Mouse (Mus musculus) left cerebral cortex, postnatal 25 days (tissue): Measurements from ENCODE around the gene Mthfr. TPM values are rescaled to one million over a fixed set of nuclear protein-coding genes. Genes with fewer than 3 reads are reported as not detected.
"Not testable (repeated sequence)": the region's sequence is repeated elsewhere in the genome, so short reads cannot be mapped to it uniquely, and the experiment has no call there.

ENCODE experiments used
- DNase-seq, 2 experiments: peaks; one replicate each; pipeline ENCODE4 v3.0.0; 2022; ENCODE audit warnings: low spot score in 2 of 2, mixed read lengths in 1 of 2
- intact Hi-C: fragments of 180-260 bp; cut with DNase I; formaldehyde crosslinking; loops from one replicate; pipeline ENCODE4 v1.15.1; 2025
- total RNA-seq, 2 experiments: library from RNA; stranded (reverse); gene quantifications; 2 replicates each; pipeline ENCODE4 v1.2.3; 2021

Mthfr gene
- total RNA-seq, 2 experiments from 2014 or later = 27.1 to 30.5 TPM

DNA sequence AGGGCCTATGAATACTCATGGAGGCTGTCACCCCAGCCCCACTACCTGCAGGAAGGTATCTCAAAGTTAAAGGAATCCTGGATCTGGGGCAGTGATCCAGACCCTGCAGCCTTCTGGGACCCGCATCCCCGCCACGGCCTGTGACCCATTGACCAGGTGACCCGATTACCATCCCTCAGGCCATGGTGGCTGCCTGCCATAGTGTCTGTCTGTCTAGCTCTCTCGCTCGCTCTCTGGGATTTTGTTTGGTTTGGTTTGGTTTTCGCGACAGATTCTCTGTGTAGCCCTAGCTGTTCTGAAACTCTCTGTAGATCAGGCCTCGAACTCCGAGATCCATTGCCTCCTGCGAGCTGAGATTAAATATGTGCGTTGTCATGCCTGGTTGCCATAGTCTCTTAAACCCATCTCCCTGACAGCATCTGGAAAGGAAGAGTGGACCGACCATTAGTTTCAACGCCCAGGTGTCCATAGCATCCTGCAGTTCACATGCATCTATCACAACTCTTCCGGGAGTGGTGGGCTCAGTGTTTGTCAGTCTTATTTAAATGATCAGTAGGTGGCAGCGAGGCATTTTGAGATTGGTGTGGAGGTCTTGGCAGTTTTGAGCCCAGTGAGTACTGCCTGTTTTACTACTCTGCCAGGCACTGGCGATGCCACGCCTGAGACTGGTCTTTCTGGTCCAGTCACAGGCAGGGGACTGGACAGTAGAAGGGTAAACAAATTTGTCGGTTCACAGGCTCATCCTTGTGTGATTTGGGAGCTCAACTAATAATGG is 564 bp downstream of the Mthfr start:
- DNase-seq = peak in 1 of 2 experiments; percentile 26
- intact Hi-C loops = no loop called here

DNA sequence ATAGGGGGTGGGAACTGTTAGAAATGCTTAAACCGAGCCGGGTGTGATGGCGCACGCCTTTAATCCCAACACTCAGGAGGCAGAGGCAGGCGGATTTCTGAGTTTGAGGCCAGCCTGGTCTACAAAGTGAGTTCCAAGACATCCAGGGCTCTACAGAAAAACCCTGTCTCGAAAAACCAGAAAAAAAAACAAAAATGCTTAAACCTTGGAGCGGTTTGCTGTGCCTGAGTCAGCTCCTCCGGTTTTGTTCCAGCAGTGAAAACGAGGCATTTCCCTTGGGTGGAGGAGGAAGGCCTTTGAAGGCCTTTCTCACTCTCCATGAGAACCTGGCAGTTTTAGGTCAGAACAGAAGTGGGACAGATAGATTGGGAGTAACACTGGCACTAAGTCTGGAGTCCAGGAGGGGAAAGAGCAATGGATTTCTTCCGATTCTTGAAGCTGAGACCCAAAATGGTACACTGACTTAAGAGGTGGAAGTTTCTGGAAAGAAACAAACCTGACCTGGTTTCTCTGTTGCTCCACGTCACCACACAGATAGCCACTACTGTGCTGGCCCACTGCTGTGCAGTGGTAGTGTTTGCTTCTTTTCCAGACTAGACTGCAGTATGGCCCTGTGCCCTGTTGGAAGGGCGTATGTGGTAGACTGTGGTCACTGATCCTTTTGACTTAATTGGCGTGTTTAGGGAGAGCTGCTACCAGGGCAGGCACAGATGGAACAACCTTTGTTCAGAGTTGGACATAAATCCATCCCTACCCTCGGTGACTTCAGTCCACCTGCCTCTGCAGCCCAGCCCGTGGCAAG is 1.4 kb downstream of the Mthfr start:
- peak in 1 of 2 experiments; percentile 34 for DNase-seq
- intact Hi-C loops = no loop called here

GRCm38 (mm10) chr4:148040933-148041610 is 2.2 kb downstream of the Mthfr start:
- peak; percentile 40 to 52 for DNase-seq
- intact Hi-C loops = no loop called here

DNA sequence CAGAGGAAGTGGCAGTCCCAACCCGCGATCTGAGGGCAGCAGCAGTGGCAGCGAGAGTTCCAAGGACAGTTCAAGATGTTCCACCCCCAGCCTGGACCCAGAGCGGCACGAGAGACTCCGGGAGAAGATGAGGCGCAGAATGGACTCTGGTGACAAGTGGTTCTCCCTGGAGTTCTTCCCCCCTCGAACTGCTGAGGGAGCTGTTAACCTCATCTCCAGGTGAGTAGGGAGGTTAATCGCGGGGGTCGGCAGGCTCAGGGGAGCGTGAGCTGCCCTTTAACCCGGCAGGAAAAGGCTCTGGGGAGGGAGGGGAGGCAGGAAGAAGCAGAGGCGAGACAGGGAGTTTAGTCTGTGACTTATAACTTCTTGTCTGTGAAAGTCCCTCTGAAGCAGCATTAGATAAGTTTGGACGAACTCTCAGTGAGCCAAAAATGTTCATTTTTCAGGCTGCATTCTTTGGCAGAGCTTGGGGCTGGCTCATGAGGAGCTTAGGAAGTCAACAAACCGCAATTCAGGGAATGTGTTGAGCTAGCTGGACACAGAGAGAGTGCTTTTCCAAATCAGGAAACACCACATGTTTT is 2.8 kb downstream of the Mthfr start:
- intact Hi-C loops = loop anchor here (1.0 kb wide), 1 partner anchor 12 kb away; no protein-coding TSS in a partner anchor
- peak in 1 of 2 experiments; percentile 75 for DNase-seq

DNA sequence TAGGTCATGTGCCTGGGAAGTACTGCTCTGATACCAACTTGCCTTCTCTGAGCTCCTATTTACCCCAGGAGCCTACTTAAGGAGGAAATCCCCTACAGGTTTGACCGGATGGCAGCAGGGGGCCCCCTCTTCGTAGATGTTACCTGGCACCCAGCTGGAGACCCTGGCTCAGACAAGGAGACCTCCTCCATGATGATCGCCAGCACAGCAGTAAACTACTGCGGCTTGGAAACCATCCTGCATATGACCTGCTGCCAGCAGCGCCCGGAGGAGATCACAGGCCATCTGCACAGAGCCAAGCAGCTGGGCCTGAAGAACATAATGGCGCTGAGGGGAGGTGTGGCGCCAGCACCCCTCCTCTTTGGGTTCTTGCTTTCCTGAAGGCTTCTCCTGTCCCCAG is 4.5 kb downstream of the Mthfr start:
- intact Hi-C loops, DNase-seq: not testable (repeated sequence)

DNA sequence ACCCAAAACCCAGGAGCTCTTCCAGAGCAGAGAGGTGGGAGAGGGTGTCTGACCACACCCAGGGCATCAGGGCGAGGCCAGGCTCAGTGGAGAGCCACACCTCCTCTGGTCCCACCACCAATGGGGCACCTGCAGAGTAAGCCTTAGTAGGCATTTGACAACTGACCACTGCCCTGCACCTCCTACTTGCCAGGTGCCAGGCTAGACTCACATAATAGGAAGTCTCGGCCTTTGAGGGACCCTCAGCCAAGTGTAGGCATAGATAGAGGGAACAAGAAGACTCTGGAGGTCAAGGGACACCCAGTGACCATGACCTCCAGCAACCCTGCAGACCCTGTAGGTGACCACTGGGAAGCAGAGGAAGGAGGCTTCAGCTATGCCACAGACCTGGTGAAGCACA is 5.2 kb downstream of the Mthfr start:
- intact Hi-C loops = no loop called here
- DNase-seq = no peak

- intact Hi-C loops = no loop called here
- DNase-seq = no peak
These were observed 7.7 kb downstream of the Mthfr start for GRCm38 (mm10) chr4:148046450-148047031.

DNA sequence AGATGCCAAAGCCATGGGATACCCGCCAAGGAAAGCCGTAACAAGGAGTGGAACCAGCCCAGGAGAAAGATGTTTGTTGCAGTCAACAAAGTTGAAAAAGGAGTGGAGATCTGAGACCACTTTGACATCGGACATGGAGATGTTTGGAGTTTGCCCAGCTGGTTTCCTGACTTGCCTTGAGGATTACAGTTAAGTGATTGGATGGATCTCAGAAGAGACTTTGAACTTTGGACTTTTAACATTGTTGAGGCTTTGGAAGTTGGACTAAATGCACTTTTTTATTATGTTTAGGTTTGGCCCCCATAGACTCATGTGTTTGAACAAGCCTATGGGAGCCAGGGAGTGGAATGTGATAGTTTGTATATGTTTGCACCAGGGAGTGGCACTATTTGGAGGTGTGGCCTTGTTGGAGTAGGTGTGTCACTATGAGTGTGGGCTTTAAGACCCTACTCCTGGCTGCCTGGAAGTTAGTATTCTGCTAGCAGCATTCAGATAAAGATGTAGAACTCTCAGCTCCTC is 11.6 kb downstream of the Mthfr start:
- DNase-seq, intact Hi-C loops: not testable (repeated sequence)

DNA sequence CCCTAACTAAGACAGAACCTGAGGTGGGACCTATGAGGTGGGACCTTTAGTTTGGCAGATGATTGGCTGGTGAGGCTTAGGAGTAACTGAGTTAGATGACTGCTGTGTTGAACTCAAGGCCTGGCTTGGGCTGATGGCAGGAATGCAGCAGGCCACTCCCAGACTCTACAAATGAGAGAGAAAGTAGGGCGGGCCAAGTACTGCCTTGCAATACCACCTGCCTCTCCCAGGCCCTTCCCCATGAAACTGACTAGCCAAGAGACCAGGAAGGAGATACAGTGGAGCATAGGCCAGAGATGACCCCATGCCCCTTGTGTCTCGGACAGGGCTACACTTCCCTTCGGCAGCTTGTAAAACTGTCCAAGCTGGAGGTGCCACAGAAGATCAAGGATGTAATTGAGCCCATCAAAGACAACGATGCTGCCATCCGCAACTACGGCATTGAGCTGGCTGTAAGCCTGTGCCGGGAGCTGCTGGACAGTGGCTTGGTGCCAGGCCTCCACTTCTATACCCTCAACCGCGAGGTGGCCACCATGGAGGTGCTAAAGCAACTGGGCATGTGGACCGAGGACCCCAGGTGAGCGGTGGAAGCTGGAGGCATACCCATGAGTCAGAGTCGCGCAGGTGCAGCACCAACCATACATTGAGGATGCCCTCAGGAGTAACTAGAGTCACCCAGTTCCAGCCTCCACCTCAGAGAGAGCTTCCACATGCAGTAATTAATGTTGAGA is 12.3 kb downstream of the Mthfr start:
- DNase-seq = no peak
- intact Hi-C loops = no loop called here

DNA sequence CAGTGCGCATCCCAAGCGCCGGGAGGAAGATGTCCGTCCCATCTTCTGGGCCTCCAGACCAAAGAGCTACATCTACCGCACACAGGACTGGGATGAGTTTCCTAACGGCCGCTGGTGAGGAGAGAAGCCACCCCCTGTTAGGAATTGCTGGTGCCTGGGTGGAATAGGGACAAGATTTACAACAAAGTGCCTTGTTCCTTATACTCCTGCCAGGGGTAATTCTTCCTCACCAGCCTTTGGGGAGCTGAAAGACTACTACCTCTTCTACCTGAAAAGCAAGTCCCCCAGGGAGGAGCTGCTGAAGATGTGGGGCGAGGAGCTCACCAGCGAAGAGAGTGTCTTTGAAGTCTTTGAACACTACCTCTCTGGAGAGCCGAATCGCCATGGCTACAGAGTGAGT is 13.0 kb downstream of the Mthfr start:
- intact Hi-C loops = no loop called here
- DNase-seq = no peak

GRCm38 (mm10) chr4:148052976-148053375 is 14.1 kb downstream of the Mthfr start:
- intact Hi-C loops = loop anchor here (1.0 kb wide), 1 partner anchor 11 kb away; no protein-coding TSS in a partner anchor
- no peak for DNase-seq

- intact Hi-C loops = loop anchor here (1.0 kb wide), 1 partner anchor 11 kb away; no protein-coding TSS in a partner anchor
These were observed 14.6 kb downstream of the Mthfr start for GRCm38 (mm10) chr4:148053417-148053920.

DNA sequence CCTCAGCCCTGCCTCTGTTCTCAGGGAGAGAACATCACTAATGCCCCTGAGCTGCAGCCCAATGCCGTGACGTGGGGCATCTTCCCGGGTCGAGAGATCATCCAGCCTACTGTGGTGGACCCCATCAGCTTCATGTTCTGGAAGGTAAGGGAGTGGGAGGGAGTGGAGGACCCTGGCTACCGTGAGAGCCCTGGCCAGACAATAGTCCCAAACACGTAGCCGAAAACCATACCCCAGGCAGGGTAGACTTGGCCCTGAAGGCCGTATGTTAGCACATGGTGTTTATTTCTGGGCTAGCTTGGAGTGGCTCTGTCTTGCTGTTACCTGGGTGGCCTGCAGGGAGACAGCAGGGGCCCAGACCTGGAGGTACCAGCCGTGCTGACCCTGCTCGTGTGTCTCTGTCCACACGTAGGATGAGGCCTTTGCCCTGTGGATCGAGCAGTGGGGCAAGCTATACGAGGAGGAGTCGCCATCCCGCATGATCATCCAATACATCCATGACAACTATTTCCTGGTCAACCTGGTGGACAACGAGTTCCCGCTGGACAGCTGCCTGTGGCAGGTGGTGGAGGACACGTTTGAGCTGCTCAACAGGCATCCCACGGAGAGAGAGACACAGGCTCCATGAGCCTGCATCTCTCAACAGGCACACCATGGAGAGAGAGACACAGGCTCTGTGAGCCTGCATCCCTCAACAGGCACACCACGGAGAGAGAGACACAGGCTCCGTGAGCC is 16.3 kb downstream of the Mthfr start:
- intact Hi-C loops = no loop called here
- DNase-seq = no peak

More at GRCm38 (mm10) chr4:148053417-148053920, 14.6 kb downstream of the Mthfr start:
- peak; percentile 69 to 95 for DNase-seq

DNA sequence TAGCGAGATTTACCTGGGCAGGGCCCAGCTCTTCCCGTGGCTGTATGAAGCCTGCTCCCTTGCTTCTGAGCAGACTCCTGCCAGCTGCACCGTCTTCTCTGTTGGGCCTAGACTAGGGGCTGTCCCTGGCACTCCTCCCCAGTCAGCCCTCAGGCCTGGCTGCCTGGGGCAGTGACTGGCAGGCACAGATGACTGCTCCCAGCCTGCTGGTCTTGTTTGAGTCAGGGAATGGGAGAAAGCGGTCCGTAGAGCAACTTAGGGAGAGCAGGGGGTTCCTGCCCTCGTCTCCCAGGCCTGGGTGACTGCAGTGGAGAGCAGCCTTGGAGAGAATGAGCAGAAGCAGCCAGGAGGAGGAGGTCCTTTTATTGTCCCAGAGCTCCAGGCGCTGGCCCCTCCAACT is 17.4 kb downstream of the Mthfr start:
- intact Hi-C loops = no loop called here
- DNase-seq = no peak

- DNase-seq = no peak
- intact Hi-C loops = no loop called here
These were observed 17.9 kb downstream of the Mthfr start for GRCm38 (mm10) chr4:148056801-148057200.

GRCm38 (mm10) chr4:148057661-148058209 is 18.9 kb downstream of the Mthfr start:
- intact Hi-C loops = no loop called here
- no peak for DNase-seq

DNA sequence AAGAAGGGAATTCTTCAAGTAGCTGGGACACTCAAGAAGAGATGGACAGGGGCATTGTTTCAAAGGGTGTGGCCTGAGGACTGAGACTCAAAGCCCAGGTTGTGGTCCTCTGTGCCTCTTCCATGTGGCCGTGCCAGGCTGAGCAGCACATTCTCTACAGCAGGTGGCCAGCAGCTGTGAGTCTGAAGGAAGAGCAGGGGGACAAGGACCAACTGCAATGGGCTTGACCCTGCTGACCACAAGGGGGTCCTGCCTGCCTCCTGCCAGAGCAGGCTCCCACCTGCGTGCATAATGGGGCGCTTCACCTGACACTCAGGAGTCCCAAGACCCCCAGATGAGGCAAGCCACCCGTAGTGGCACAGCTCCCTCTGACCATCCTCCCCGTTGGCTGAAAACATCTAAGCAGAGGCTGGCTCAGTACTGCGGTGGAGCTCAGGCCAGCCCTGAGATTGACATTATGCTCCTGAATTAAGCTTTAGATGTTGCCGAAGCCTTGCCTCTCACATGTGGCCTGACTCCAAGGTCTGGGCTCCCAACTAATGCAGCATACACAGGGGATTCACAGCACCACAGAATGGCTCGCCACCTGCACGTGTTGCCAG is 19.4 kb downstream of the Mthfr start:
- DNase-seq = no peak
- intact Hi-C loops = no loop called here
